Mouse (Mus musculus) heart, postnatal 36 days (tissue): ENCODE measurements at regions not wholly inside any gene's neighbourhood (a gene's known extent, or its start where the extent isn't known, plus 50 kb on each side); places are given as distances from the start of the nearest gene placed in this dataset.

ENCODE experiments used
- DNase-seq, 2 experiments: peaks; one replicate each; pipeline ENCODE4 v3.0.0; 2021 to 2022
- intact Hi-C: fragments of 180-260 bp; cut with DNase I; formaldehyde crosslinking; loops from one replicate; pipeline ENCODE4 v1.15.1; 2025

DNA sequence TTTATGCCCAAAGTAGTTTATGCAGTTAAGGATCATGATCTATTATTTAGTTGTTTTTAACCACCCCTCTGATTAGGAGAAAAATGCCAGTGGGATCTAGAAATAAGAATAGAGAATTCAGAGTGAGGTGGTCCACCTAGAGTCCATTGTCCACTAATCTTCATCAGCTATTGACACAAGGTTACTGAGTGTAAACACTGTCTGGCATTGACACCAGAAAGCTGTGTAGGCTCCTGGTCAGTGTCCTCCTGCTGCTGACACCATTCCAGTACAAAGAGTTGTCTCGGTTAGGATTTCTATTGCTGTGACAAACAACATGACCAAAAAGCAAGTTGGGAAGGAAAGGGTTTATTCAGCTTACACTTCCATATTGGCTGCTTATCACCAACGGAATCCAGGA is 110.1 kb upstream of the Slc4a7 start:
- no peak for DNase-seq
- intact Hi-C loops = no loop called here

DNA sequence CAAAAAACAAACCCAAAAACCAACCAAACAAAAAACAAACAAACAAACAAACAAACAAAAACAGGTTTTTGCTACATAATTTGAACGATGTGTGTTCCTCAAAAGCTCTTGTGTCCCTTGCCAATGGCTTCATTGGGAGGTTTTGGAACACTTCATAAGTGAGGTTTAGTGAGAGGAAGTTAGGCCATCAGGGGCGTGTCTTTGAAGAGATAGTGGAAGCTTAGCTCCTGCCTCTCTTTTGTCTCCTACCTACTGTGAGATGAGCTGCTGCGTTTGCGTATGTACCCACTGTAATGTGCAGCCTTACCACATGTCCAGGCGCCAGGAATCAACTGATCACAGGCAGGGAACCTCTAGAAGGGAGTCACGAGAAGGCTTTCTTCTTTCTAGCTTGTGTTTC is 107.3 kb upstream of the Slc4a7 start:
- intact Hi-C loops = no loop called here
- DNase-seq = no peak

DNA sequence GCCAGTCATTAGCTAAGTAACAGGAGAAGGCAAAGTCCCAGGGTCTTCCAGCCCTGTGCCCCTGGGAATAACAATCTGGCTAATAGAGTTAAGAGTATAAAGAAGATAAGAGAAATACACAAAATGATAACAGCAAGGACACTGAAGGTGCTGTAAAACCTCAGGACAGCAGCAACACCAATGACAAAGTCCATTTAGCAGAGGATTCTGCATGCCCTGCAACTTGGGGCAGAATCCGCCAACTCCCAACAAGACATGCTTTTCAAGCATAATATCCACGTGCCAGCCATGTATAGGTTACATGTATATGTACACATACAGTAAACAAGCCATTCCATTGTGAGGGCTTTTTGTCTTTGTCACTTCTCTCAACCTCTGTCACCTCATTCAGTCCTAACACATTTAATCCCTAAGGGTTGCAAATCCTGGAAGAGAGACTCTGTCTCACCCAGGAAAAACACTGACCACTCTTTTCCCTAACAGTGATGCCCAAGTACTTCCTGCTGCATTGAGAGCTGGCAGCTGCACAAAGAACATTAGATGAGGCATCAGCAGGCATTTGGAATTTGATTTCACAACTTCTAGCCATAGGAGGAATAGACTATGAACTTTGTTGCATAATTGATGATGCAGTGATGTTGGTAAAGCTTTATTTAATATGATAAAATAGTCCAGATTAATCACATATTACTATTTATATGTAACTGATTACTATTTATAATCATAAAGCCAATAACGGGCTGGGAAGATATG is 105.8 kb upstream of the Slc4a7 start:
- intact Hi-C loops = no loop called here

DNA sequence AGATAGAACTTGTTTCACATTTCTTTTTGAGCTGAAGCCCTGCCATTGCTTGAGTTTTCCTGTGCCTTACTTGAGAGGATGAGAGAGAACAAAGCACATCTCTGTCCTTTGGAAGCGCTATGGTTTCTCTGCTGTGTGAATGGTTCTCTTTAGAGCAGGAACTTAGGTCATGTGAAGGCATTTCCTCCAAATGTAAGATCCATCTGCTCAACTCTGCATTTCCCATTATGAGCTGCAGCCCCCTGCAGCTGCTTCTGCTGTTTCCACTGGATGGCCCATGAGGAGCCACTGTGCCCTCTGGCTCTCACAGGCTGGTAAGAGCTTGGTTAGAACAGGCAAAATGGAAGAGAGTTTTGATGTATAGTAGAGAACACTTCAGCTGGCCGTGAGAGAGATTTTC is 102.5 kb upstream of the Slc4a7 start:
- intact Hi-C loops = no loop called here
- peak in 1 of 2 experiments; percentile 8 for DNase-seq

More for the DNA sequence above, 105.8 kb upstream of the Slc4a7 start:
- DNase-seq = no peak

DNA sequence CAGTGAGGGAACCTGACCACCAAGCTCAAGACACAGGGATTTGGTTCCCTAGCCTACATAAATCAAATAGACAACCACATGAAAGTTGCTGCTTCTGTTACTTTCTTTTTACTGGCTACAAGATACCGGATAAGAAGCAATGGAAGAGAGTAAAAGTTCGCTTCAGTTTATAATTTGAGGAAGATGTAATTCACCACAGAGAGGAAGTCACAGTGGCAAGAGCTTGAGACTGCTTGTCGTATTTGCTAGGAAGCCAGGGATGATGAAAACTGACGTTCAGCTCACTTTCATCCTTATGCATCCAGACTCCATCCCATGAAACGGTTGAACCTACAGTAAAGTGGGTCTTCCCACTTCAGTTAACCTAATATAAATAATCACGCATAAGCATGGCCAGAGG is 102.1 kb upstream of the Slc4a7 start:
- DNase-seq = no peak
- intact Hi-C loops = no loop called here

DNA sequence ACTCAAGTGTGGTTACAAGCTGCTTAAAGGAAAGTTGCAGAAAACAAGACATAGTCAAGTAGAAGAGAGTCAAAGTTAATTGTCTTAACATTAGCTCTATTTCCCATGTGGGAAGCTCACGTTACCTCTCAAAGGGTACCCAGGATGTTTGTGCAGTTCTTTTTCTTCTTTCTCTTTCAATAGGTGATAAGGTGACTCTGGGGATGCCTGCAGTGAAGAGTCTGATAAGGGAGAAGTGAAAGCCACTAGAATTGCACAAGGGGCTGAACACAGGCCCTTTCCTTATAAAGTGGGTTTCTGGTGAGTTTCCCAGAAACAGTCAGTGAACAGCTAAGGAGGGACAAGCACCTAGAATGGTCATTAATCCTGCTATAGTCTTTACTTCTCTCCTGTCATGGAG is 98.6 kb upstream of the Slc4a7 start:
- no peak for DNase-seq
- intact Hi-C loops = no loop called here

DNA sequence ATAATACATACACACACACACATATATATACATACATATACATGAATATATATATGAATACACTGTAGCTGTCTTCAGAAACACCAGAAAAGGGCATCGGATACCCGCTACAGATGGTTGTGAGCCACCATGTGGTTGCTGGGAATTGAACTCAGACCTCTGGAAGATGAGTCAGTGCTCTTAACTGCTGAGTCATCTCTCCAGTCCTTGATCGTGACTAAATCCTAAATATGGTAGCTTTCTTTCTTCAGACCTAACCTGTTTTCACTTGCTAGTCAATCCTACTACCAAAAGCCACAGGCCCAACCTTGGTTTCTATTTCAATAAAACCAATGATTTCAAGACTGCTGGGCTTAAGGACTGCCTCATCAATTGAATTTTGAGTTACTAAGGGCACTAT is 95.0 kb upstream of the Slc4a7 start:
- intact Hi-C loops = no loop called here
- no peak for DNase-seq

DNA sequence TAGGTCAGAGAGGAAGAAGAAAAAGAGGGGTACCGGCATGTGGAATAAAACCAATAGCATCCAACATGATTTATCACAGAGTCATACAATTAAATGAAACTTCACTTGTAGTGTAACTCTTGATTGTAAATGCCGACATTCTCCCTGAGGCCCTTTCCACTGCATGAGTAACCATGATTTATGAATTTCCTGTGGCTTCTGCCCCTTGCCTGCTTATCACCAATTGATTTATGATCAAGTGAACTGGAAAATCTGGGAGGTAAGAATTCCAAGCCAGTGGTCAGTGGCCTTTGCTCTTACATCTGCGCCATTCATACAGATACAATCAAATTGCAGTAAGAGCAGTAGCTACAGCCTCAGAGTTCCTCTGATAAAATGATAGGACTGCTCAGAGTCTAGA is 89.8 kb upstream of the Slc4a7 start:
- no peak for DNase-seq
- intact Hi-C loops = no loop called here

DNA sequence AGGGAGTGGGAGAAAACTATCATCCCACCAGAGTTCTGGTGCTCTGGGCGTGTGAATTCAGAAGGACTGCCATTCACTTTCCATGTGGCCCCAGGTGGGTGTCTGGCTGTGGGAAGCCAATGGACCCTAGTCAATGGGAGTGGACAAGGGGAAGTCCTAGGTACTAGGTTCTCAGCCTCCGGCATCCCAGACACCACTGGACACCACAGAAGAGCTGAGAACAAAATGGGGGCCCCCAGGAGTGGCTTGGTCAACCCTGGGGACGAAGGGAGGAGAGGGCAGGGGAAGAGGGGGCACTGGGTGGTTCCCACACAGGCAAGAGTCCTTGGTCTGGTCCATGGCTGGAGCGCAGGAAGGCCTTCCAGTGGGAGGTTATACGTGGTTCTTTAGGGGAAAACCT is 81.8 kb upstream of the Slc4a7 start:
- intact Hi-C loops = no loop called here
- no peak for DNase-seq

DNA sequence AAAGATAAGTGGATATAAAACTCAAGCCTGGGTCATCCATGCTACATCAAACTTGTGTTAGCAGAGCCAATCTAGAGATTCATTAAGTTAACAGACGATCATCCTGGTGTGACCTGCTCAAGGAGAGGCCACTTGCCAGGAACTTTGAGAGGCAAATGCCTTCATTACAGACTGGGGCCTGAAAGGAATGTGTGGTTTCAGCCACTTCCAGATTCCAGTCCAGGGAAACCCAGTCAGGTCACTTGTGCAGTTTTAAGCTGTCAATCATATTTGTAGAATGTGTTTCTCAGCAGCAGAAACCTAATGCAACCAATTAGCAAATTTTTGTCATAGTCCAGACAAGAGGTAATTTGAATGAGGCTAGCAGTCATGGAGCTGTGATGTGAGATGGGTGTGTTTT is 73.4 kb upstream of the Slc4a7 start:
- intact Hi-C loops = no loop called here
- DNase-seq = no peak

DNA sequence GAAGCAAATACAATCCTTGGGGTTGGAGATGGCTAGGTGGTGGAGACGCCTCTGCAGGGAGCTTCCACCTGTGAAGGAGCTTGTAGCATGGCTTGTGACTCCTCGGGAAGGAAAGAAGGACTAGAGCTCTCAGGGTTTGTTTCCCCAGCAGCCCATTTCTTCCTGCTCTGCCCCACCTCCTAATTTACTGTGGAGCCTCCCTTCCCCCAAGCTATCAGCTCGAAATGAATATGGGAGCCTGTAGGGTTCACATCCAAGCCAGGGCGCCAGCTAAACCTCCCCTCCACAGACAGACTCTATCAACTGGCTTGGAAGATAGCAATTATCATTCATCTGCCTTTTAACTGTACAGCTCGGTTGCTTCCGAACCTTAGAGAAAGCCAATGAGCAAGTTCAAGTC is 70.3 kb upstream of the Slc4a7 start:
- no peak for DNase-seq
- intact Hi-C loops = loop anchor here (2.0 to 5.0 kb wide), 2 partner anchors 71 to 284 kb away; partner anchors contain the start of genes Il3ra and Slc4a7

DNA sequence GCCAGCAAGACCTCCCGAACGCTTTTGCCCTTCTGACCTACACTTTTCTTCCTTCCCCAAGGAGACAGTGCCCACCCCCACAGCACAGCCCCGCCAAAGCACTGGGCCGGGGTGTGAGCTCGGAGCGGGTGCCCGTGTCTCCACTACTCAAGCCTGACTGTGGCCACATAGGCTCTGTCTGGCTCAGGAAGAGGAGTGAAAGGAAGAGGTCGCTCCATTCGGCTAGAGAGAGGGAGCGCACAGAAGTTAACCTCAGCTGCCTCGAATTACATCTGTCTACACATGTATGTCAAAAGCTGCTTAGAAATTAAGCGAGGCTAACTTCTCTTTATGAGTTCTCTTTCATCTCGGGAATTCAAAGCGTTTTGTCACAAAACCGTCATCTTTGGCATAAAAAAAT is 69.6 kb upstream of the Slc4a7 start:
- intact Hi-C loops = loop anchor here (2.0 to 5.0 kb wide), 2 partner anchors 70 to 285 kb away; partner anchors contain the start of genes Il3ra and Slc4a7
- DNase-seq = peak; percentile 31 to 36

DNA sequence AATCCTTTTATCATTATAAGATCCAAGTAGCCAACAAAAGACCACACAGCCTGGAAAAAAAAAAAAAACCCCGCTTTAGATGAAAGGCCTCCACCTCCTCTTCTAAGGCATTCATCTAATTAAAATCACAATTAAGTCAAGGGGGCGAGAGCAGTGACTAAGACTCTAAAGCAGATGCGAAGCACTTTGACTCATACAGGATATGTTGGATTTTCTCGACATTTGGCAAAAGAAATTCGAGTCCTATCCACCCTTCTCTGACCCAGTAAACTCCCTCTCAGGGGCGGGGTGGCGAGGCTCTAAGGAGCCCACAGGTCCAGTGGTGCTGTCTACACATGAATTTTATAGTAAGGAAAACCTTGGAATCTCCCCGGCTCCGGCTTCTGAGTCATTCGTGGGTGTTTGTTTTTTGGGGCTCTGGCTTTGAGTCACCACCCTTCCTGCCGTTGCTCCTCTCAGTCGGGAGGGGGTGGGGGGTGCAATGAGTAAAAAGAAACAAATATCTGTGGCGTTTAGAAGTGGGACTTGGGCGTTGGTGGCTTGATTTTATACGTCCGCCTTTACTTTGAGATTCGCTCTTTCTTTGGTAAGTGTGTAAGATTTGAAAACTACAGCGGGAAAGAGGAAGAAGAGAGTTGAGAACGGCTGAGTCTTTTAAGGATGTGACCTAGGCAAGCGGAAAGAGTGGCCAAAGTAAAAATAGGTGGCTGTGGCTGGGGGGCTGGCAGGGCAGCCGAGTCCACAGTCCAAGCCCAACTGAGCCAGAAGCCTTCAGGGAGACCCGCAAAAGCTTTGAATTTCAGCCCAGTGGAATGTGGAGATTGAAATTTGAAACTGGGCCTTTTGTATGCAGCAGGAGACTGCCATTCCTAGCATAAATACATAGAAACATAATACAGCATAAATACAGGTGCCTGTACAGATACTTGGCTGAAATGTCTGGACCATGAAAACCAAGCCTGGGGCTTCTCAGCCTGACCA is 68.8 kb upstream of the Slc4a7 start:
- DNase-seq = peak; percentile 54 to 68
- intact Hi-C loops = loop anchor here (2.0 to 5.0 kb wide), 2 partner anchors 70 to 286 kb away; partner anchors contain the start of genes Il3ra and Slc4a7

DNA sequence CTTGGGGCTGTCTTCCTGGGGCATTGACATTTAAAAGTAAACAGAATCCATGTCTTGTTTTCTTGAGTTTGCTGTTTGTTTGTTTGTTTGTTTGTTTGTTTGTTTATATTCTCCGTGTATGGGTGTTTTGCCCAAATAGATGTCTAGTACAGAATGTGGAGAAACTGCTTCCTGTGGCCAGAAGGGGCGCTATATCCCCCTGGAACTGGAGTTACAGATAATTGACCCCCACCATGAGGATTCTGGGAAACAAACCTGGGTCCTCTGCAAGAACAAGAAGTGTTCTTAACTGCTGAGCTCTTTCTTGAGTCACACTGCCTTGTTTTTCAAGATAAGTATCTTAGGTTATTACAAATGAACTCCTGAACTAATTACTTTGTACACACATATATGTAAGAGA is 68.1 kb upstream of the Slc4a7 start:
- DNase-seq = no peak
- intact Hi-C loops = loop anchor here (5.0 kb wide), 1 partner anchor 287 kb away; the partner anchor contains the start of gene Il3ra

DNA sequence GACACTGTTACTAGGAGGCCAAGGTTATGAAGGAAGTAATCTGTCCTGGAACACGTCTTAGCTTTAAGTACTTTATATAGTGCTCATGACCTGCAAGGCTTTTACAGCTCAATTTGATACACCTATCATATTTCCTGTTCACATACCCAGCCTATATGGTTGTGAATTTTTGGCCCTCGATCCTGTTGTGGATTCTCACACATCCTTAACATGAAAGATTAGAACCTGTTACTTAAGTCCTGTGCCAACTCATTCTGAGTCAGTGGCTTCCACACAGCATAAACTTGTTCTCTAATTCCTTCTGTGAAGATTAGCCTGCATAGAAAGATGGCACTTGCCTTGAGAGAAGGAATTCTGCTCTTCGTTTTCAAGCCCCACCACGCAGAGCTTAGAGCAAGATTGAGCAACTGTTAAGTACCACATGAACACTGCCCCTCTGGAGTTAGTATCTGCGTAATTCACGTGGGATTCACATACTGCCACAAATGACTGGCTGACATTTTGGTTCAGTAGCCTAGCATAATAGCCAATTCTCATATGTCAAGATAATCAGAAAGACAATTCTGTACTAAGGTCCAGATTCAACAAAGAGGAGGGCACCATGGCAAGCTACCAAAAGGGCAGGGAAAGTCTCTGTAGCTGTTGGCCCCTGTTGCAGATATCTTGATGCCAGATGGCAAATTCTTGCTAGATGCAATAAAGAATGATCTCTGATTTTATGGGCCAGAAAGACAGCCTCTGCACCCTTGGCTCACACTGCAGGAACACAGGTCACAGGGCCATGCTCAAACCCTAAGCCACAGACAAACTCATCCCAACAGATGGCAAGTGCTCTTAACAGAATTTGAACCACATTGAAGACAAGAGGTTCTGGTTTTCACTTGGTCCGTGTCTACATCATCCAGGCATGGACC is 62.7 kb upstream of the Slc4a7 start:
- intact Hi-C loops = no loop called here
- no peak for DNase-seq

DNA sequence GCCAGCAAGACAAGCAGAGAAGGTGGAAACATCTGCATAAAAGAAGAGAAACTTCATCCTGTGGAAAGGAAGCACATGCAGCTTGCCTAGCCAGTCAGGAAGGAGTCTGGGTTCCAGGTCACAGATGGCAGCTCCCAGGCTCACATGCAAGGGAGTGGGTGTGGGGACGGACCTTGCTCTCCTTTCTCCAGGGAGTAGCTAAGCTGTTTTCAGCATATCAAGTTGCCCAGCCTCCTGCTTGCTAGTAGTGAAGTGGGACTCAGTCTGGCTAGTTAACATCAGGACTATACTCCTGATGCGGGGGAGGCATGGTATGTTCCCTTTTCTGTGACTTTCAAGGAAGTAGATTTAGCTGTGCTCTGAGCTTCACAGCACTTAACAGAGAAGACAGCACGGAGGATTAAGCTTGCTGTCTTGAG is 62.0 kb upstream of the Slc4a7 start:
- intact Hi-C loops = no loop called here
- no peak for DNase-seq

DNA sequence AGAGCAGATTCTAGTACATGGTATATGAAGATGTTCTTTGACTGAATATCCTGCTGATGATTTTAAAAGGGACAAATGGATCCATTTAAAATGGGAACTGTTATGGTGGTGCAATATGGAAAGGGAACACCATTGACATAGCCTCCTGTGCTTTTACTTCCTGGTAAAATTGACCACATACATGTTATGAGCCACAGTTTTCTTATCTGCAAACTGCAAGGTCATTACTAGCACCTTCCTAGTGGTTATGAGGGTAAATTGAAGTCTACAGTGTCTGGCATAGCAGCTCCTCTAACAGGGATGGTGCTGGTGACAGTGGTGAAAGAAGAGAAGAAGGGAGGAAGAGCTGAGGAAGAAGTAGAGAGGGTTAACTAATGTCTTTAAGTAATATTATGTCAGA is 61.5 kb upstream of the Slc4a7 start:
- intact Hi-C loops = no loop called here
- DNase-seq = no peak

DNA sequence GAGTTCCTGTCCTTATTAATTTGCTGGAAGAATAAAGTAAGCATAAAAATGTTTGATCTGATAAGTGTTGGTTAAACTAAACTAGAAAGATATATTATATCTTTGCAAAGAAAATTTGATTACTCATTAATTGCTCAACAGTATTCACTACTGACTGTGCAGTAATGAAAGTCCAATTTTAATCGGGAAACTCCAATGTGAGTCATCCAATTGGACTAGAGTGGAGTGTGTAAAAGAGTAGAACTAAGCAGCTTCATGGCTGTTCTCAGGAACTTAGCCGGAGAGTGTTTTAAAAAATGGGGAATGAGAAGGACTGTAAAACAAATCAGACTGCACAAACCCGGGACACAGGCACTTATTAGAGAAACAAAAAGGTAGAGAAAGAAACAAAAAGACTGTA is 58.5 kb upstream of the Slc4a7 start:
- DNase-seq = no peak
- intact Hi-C loops = no loop called here

DNA sequence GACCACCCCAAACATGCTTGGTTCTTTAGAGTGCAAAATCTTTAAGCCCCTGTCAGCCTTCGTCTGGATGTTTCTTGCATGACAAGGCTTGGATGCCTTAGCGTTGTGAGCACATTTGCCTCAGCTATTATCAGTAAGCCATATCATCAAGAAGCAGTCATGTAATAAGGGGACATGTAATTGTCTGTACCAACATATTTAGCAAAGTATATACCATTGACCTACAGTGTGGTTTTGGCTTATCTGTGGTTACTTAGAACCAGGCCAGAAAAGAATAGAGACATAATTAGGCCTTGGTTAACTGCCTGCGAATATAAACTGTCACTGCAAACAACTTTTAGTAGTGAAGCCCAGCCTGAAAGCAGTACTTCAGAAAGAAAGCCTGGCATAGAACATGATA is 57.0 kb upstream of the Slc4a7 start:
- intact Hi-C loops = no loop called here
- DNase-seq = no peak
